Mouse (Mus musculus) forebrain, embryonic 16.5 days (tissue): Measurements from ENCODE around the gene Entpd8. TPM values are rescaled to one million over a fixed set of nuclear protein-coding genes. Genes with fewer than 3 reads are reported as not detected.

Experiments
- ATAC-seq: fragments of 200-750 bp; cut with Nextera tagmentation; 2 replicates; pipeline ENCODE4 v1.8.0; 2017; ENCODE audit warnings: mild to moderate bottlenecking, moderate library complexity
- H3K27ac ChIP-seq: fragments of 300-500 bp; sonication (generic); 2 replicates; pipeline ENCODE4 v1.5.1; 2014; ENCODE audit warnings: low read length, control low read depth
- H3K27me3 ChIP-seq: fragments of 300-500 bp; sonication (generic); replicated peaks from 2 replicates; pipeline ENCODE4 v1.6.1; 2014; ENCODE audit warnings: low read length; ENCODE audit not compliant: control insufficient read depth, insufficient read depth
- H3K36me3 ChIP-seq: fragments of 300-500 bp; sonication (generic); 2 replicates; pipeline ENCODE4 v1.6.1; 2014; ENCODE audit not compliant: control insufficient read depth, insufficient read depth
- H3K4me1 ChIP-seq: fragments of 300-500 bp; sonication (generic); replicated peaks from 2 replicates; pipeline ENCODE4 v1.6.1; 2014; ENCODE audit warnings: low read length; ENCODE audit not compliant: control insufficient read depth, insufficient read depth
- H3K4me2 ChIP-seq: fragments of 300-500 bp; sonication (generic); 2 replicates; pipeline ENCODE4 v1.6.1; 2014; ENCODE audit warnings: mild to moderate bottlenecking, low read length, control low read depth
- H3K4me3 ChIP-seq: fragments of 300-500 bp; sonication (generic); replicated peaks from 2 replicates; pipeline ENCODE4 v1.5.1; 2014; ENCODE audit warnings: mild to moderate bottlenecking, low read length, control low read depth
- H3K9ac ChIP-seq: fragments of 300-500 bp; sonication (generic); replicated peaks from 2 replicates; pipeline ENCODE4 v1.6.1; 2014; ENCODE audit warnings: low read depth, low read length, control low read depth
- H3K9me3 ChIP-seq: fragments of 300-500 bp; sonication (generic); 2 replicates; pipeline ENCODE4 v1.6.1; 2016; ENCODE audit warnings: low read length; ENCODE audit not compliant: control insufficient read depth
- WGBS: fragments of 180-500 bp; shearing (Covaris S2); extraction: QIAGEN DNeasy Blood & Tissue Kit; methylation state at CpG from one replicate; pipeline ENCODE4 v1.1.7; 2014; 5-methylcytosine and 5-hydroxymethylcytosine counted together
- polyA plus RNA-seq: library from polyadenylated mRNA; unstranded; fragments of >200 nt; fragmentation: Nextera tagmentation; extraction: Ambion mirVana; gene quantifications from 2 replicates; pipeline ENCODE4 v1.2.1, GENCODE M21; 2015

Gene Entpd8
- polyA plus RNA-seq, 1 experiment from 2014 or later: not detected

GRCm38 (mm10) chr2:25106045-25106444 is 25.9 kb downstream of the Entpd8 start:
- H3K27me3 ChIP-seq: no peaks in the 10 kb centered on the region
- no peak overlapping the region for H3K27ac ChIP-seq
- no peaks in the 10 kb centered on the region for H3K36me3 ChIP-seq
- 83% methylated on average over 3 of the region's 3 CpGs for WGBS
- H3K4me1 ChIP-seq: 0 out of 2 replicates have a peak, but pooled peaks cover 6% of the 10 kb centered on the region
- H3K4me3 ChIP-seq: no peak overlapping the region
- H3K9ac ChIP-seq: no peak overlapping the region
- ATAC-seq: no peak
- H3K9me3 ChIP-seq: no peaks in the 10 kb centered on the region
- H3K4me2 ChIP-seq: no peak overlapping the region

- no peaks in the 10 kb centered on the region for H3K27me3 ChIP-seq
- H3K4me2 ChIP-seq: no peak overlapping the region
- H3K9me3 ChIP-seq: no peaks in the 10 kb centered on the region
- no peak overlapping the region for H3K4me3 ChIP-seq
- H3K4me1 ChIP-seq: 0 out of 2 replicates have a peak, but pooled peaks cover 6% of the 10 kb centered on the region
- ATAC-seq: no peak
- no peaks in the 10 kb centered on the region for H3K36me3 ChIP-seq
- H3K9ac ChIP-seq: no peak overlapping the region
- no peak overlapping the region for H3K27ac ChIP-seq
These were observed 29.4 kb downstream of the Entpd8 start for GRCm38 (mm10) chr2:25109487-25109886.

GRCm38 (mm10) chr2:25110505-25111183 is 30.5 kb downstream of the Entpd8 start:
- no peaks in the 10 kb centered on the region for H3K9me3 ChIP-seq
- no peak overlapping the region for H3K4me3 ChIP-seq
- no peak overlapping the region for H3K27ac ChIP-seq
- ATAC-seq: no peak
- H3K4me1 ChIP-seq: 0 out of 2 replicates have a peak, but pooled peaks cover 6% of the 10 kb centered on the region
- no peak overlapping the region for H3K4me2 ChIP-seq
- H3K36me3 ChIP-seq: no peaks in the 10 kb centered on the region
- no peak overlapping the region for H3K9ac ChIP-seq
- no peaks in the 10 kb centered on the region for H3K27me3 ChIP-seq

GRCm38 (mm10) chr2:25111184-25111791 is 31.2 kb downstream of the Entpd8 start:
- Histone ChIP-seq H3K9me3 (no peaks in the 10 kb centered on the region), H3K27ac (no peak overlapping the region), H3K36me3 (no peaks in the 10 kb centered on the region), H3K9ac (no peak overlapping the region), H3K27me3 (no peaks in the 10 kb centered on the region), H3K4me3 (no peak overlapping the region), H3K4me1 (0 out of 2 replicates have a peak, but pooled peaks cover 3% of the 10 kb centered on the region), H3K4me2 (no peak overlapping the region)
- WGBS: 58% methylated on average over 9 of the region's 9 CpGs
- ATAC-seq: no peak

GRCm38 (mm10) chr2:25114308-25114707 is 34.2 kb downstream of the Entpd8 start:
- no peaks in the 10 kb centered on the region for H3K36me3 ChIP-seq
- no peak overlapping the region for H3K27ac ChIP-seq
- H3K4me2 ChIP-seq: no peak overlapping the region
- no peaks in the 10 kb centered on the region for H3K27me3 ChIP-seq
- WGBS: 85% methylated on average over 2 of the region's 2 CpGs
- H3K4me1 ChIP-seq: no peaks in the 10 kb centered on the region
- no peak overlapping the region for H3K9ac ChIP-seq
- no peaks in the 10 kb centered on the region for H3K9me3 ChIP-seq
- no peak for ATAC-seq
- no peak overlapping the region for H3K4me3 ChIP-seq

DNA sequence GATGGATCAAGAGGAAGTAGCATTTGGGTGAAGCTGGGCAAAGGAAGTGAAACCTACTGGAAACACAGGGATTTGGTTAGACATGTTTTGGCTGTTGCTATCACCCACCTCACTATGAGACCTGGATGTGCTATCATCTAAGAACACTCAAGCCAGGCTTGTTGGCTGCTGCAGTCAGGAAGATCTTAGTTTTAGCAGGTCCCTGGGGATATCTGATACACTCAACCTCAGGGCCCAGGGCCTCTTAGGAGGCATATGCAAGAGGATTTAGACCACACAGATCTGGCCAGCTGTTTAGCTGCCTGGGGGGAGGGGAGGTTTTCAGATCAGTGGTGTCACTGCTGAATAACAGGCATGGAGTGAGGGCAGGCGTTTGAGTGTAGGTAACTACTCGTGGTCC is 35.3 kb downstream of the Entpd8 start:
- no peak overlapping the region for H3K9ac ChIP-seq
- no peak for ATAC-seq
- no peaks in the 10 kb centered on the region for H3K27me3 ChIP-seq
- no peak overlapping the region for H3K27ac ChIP-seq
- WGBS: 75% methylated on average over 2 of the region's 2 CpGs
- no peak overlapping the region for H3K4me3 ChIP-seq
- no peaks in the 10 kb centered on the region for H3K9me3 ChIP-seq
- no peaks in the 10 kb centered on the region for H3K36me3 ChIP-seq
- no peaks in the 10 kb centered on the region for H3K4me1 ChIP-seq
- H3K4me2 ChIP-seq: no peak overlapping the region

DNA sequence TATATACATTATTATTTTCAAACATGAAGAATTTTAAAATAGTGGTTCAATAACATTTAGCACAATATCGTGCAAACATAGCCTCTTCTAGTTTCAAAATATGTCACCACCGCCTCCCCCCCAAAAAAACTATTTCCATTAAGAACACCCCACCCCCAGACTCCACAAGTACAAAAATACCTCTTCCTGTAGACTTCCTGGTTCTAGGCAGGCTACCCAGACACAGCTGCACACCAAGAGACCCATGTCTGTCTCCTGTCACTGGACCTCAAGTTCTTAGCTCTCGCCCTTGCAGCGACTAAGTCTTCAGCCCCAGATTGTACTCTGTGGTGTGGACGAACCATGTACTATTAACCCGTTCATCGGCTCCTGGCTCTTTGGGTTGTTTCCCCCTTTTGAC is 40.9 kb downstream of the Entpd8 start:
- ATAC-seq: no peak
- H3K4me2 ChIP-seq: no peak overlapping the region

DNA sequence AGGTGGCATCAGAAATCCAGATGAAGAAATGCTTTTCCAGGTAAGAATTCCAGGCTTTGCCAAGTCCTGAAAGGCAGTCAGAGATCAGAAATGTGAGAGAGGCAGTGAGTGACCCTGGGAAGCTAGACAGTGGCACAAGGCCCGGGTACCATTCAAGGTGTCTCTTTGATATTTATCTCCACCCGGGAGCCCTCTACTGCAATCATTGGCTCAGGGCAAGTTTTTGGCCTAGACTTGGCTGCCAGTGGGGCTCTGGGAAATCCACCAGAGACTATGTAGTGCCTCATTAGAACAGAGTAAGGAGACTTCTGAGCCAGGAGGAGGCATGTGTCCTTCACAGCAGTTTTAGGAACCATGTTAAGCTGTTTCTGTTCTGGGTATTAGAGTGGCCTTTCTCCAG is 42.6 kb downstream of the Entpd8 start:
- ATAC-seq: no peak

More for the DNA sequence above, 40.9 kb downstream of the Entpd8 start:
- H3K4me1 ChIP-seq: peaks cover 4% of the 10 kb centered on the region
- H3K9ac ChIP-seq: no peak overlapping the region
- H3K27me3 ChIP-seq: no peaks in the 10 kb centered on the region
- 90% methylated on average over 7 of the region's 7 CpGs for WGBS
- H3K27ac ChIP-seq: no peak overlapping the region
- H3K36me3 ChIP-seq: no peaks in the 10 kb centered on the region
- H3K9me3 ChIP-seq: no peaks in the 10 kb centered on the region
- no peak overlapping the region for H3K4me3 ChIP-seq

DNA sequence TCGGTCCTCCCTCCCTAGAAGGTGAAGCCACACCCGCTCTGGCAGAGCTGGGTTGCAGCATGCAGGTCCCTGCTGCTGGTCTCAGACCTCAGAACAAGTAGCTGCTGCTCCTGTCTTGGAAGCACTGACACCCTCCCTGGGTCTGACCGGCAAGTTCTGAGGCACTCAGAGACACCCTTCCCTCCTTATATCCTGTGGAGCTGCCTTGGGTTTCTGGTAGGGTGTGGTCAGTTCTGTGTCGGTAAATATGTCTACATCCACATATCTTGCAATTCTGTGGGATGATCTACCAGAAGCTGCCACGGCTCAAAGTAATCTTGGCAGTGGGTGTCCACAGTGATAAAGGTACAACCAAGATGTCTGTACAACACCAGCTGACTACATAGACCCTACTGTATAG is 43.4 kb downstream of the Entpd8 start:
- ATAC-seq: no peak
- no peaks in the 10 kb centered on the region for H3K27me3 ChIP-seq
- H3K9ac ChIP-seq: no peak overlapping the region
- H3K4me3 ChIP-seq: no peak overlapping the region
- no peak overlapping the region for H3K4me2 ChIP-seq
- H3K27ac ChIP-seq: no peak overlapping the region
- H3K36me3 ChIP-seq: no peaks in the 10 kb centered on the region
- H3K9me3 ChIP-seq: no peaks in the 10 kb centered on the region
- 92% methylated on average over 5 of the region's 5 CpGs for WGBS
- H3K4me1 ChIP-seq: peaks cover 16% of the 10 kb centered on the region

More for the DNA sequence above, 42.6 kb downstream of the Entpd8 start:
- 63% methylated on average over 2 of the region's 2 CpGs for WGBS
- Histone ChIP-seq H3K4me2 (no peak overlapping the region), H3K4me1 (peaks cover 16% of the 10 kb centered on the region), H3K9ac (no peak overlapping the region), H3K36me3 (no peaks in the 10 kb centered on the region), H3K27me3 (no peaks in the 10 kb centered on the region), H3K4me3 (no peak overlapping the region), H3K9me3 (no peaks in the 10 kb centered on the region), H3K27ac (no peak overlapping the region)
